Mouse (Mus musculus) liver, adult 2 months (tissue): ENCODE data around the gene Spaar.

Source experiments
- CTCF ChIP-seq: fragments of 200-500 bp; IDR thresholded peaks from 2 replicates; pipeline ENCODE4 v1.5.1; 2011; ENCODE audit warnings: low read depth, low read length, control low read depth
- POLR2A ChIP-seq: fragments of 200-500 bp; IDR thresholded peaks from 2 replicates; pipeline ENCODE4 v1.6.1; 2011; ENCODE audit warnings: low read length, control low read depth; ENCODE audit not compliant: insufficient read depth; ENCODE audit errors: extremely low read depth

- TF ChIP-seq CTCF (no peak), POLR2A (no peak)
Observed at GRCm38 (mm10) chr4:43690021-43690420, 39.8 kb upstream of the Spaar start.
